Mouse (Mus musculus) lung, postnatal 0 days (tissue): ENCODE measurements around the gene Trim41. TPM values are rescaled to one million over a fixed set of nuclear protein-coding genes. Genes with fewer than 3 reads are reported as not detected.
A peak's percentile ranks its signal among the peaks of the same experiment; 100 is the strongest.

Source experiments
- ATAC-seq: fragments of 200-750 bp; cut with Nextera tagmentation; 2 replicates; pipeline ENCODE4 v1.8.0; 2017; ENCODE audit warnings: moderate library complexity
- DNase-seq: peaks from one replicate; pipeline ENCODE4 v3.0.0-alpha.2; 2016; ENCODE audit warnings: low spot score
- H3K27ac ChIP-seq: fragments of 300-500 bp; sonication (generic); 2 replicates; pipeline ENCODE4 v1.5.1; 2014; ENCODE audit warnings: antibody characterized with exemption, mild to moderate bottlenecking, low read length, mixed read lengths
- H3K27me3 ChIP-seq: fragments of 300-500 bp; sonication (generic); replicated peaks from 2 replicates; pipeline ENCODE4 v1.6.1; 2014; ENCODE audit warnings: low read length, mixed read lengths; ENCODE audit not compliant: insufficient read depth
- H3K36me3 ChIP-seq: fragments of 300-500 bp; sonication (generic); 2 replicates; pipeline ENCODE4 v1.6.1; 2014; ENCODE audit warnings: low read length, mixed read lengths; ENCODE audit not compliant: insufficient read depth
- H3K4me1 ChIP-seq: fragments of 300-500 bp; sonication (generic); 2 replicates; pipeline ENCODE4 v1.6.1; 2014; ENCODE audit warnings: antibody characterized with exemption, low read depth, low read length, mixed read lengths; ENCODE audit not compliant: insufficient read depth
- H3K4me2 ChIP-seq: fragments of 300-500 bp; sonication (generic); replicated peaks from 2 replicates; pipeline ENCODE4 v1.6.1; 2014; ENCODE audit warnings: low read depth, mild to moderate bottlenecking, low read length, moderate library complexity, mixed read lengths
- H3K4me3 ChIP-seq: fragments of 300-500 bp; sonication (generic); 2 replicates; pipeline ENCODE4 v1.5.1; 2014; ENCODE audit warnings: low read depth, low read length
- H3K9ac ChIP-seq: fragments of 300-500 bp; sonication (generic); replicated peaks from 2 replicates; pipeline ENCODE4 v1.6.1; 2014; ENCODE audit warnings: low read depth, mild to moderate bottlenecking
- H3K9me3 ChIP-seq: fragments of 300-500 bp; sonication (generic); 2 replicates; pipeline ENCODE4 v1.6.1; 2016; ENCODE audit warnings: low read length, mixed read lengths
- CTCF ChIP-seq: IDR thresholded peaks from 2 replicates; pipeline ENCODE4 v1.5.1; 2016; ENCODE audit warnings: antibody characterized with exemption, mild to moderate bottlenecking
- EP300 ChIP-seq: IDR thresholded peaks from 2 replicates; pipeline ENCODE4 v1.6.1; 2016; ENCODE audit warnings: antibody characterized with exemption, mild to moderate bottlenecking, control low read depth
- WGBS: fragments of 180-500 bp; shearing (Covaris S2); extraction: QIAGEN DNeasy Blood & Tissue Kit; methylation state at CpG from one replicate; pipeline ENCODE4 v1.1.7; 2014; 5-methylcytosine and 5-hydroxymethylcytosine counted together
- polyA plus RNA-seq: library from polyadenylated mRNA; unstranded; fragments of >200 nt; fragmentation: Nextera tagmentation; extraction: Ambion mirVana; gene quantifications from 2 replicates; pipeline ENCODE4 v1.2.1, GENCODE M21; 2015

The Trim41 gene
- polyA plus RNA-seq, 1 experiment from 2014 or later = 4.3 TPM

GRCm38 (mm10) chr11:48845244-48845815, 28.2 kb upstream of the Trim41 start:
- Histone ChIP-seq H3K27ac (no peak overlapping the region), H3K27me3 (no peaks in the 10 kb centered on the region), H3K4me1 (no peaks in the 10 kb centered on the region), H3K4me3 (no peak overlapping the region), H3K36me3 (no peaks in the 10 kb centered on the region), H3K4me2 (no peak overlapping the region), H3K9me3 (no peaks in the 10 kb centered on the region), H3K9ac (no peak overlapping the region)
- TF ChIP-seq CTCF (no peak), EP300 (no peak)
- ATAC-seq = no peak
- 21% methylated on average over 13 of the region's 13 CpGs for WGBS
- DNase-seq = no peak

GRCm38 (mm10) chr11:48844309-48844708, 27.2 kb upstream of the Trim41 start:
- DNase-seq = no peak
- no peaks in the 10 kb centered on the region for H3K4me1 ChIP-seq
- no peaks in the 10 kb centered on the region for H3K27me3 ChIP-seq
- TF ChIP-seq CTCF = no peak
- no peak for TF ChIP-seq EP300
- H3K4me3 ChIP-seq = no peak overlapping the region
- no peaks in the 10 kb centered on the region for H3K36me3 ChIP-seq
- H3K9ac ChIP-seq = no peak overlapping the region
- no peak overlapping the region for H3K4me2 ChIP-seq
- no peaks in the 10 kb centered on the region for H3K9me3 ChIP-seq
- WGBS = 60% methylated on average over 6 of the region's 6 CpGs
- H3K27ac ChIP-seq = no peak overlapping the region
- no peak for ATAC-seq

- no peak for TF ChIP-seq EP300
- no peak for TF ChIP-seq CTCF
- no peaks in the 10 kb centered on the region for H3K36me3 ChIP-seq
- no peak overlapping the region for H3K27ac ChIP-seq
- no peak for ATAC-seq
- WGBS = 55% methylated on average over 11 of the region's 11 CpGs
- no peak for DNase-seq
- H3K27me3 ChIP-seq = no peaks in the 10 kb centered on the region
- no peaks in the 10 kb centered on the region; the same call in 1 of the 2 replicates for H3K4me1 ChIP-seq
- H3K9ac ChIP-seq = no peak overlapping the region
- H3K4me3 ChIP-seq = no peak overlapping the region
- H3K4me2 ChIP-seq = no peak overlapping the region
- H3K9me3 ChIP-seq = no peaks in the 10 kb centered on the region
Measured at GRCm38 (mm10) chr11:48843202-48843601, 26.0 kb upstream of the Trim41 start.

- ATAC-seq (peak; percentile 12; the same call in 1 of the 2 replicates), DNase-seq (no peak)
- H3K27me3 ChIP-seq = no peaks in the 10 kb centered on the region
- H3K27ac ChIP-seq = no peak overlapping the region
- 67% methylated on average over 4 of the region's 4 CpGs for WGBS
- no peak overlapping the region for H3K4me3 ChIP-seq
- H3K4me1 ChIP-seq = no peaks in the 10 kb centered on the region; the same call in 1 of the 2 replicates
- no peaks in the 10 kb centered on the region for H3K36me3 ChIP-seq
- H3K4me2 ChIP-seq = no peak overlapping the region
- H3K9ac ChIP-seq = no peak overlapping the region
- TF ChIP-seq EP300 (no peak), CTCF (no peak)
- no peaks in the 10 kb centered on the region for H3K9me3 ChIP-seq
Measured at GRCm38 (mm10) chr11:48842378-48842792, 25.2 kb upstream of the Trim41 start.

GRCm38 (mm10) chr11:48841213-48841612, 24.1 kb upstream of the Trim41 start:
- TF ChIP-seq CTCF = no peak
- TF ChIP-seq EP300 = no peak
- Histone ChIP-seq H3K4me1 (peaks cover 4% of the 10 kb centered on the region; the same call in 1 of the 2 replicates), H3K4me3 (no peak overlapping the region), H3K36me3 (no peaks in the 10 kb centered on the region), H3K4me2 (no peak overlapping the region), H3K27ac (no peak overlapping the region), H3K27me3 (no peaks in the 10 kb centered on the region), H3K9ac (no peak overlapping the region), H3K9me3 (no peaks in the 10 kb centered on the region)
- WGBS = 83% methylated on average over 5 of the region's 5 CpGs
- ATAC-seq (no peak), DNase-seq (no peak)

GRCm38 (mm10) chr11:48840805-48841204, 23.7 kb upstream of the Trim41 start:
- H3K27me3 ChIP-seq = no peaks in the 10 kb centered on the region
- no peak for TF ChIP-seq EP300
- no peak for DNase-seq
- no peak for ATAC-seq
- H3K4me1 ChIP-seq = peaks cover 4% of the 10 kb centered on the region; the same call in 1 of the 2 replicates
- H3K36me3 ChIP-seq = no peaks in the 10 kb centered on the region
- no peak overlapping the region for H3K4me3 ChIP-seq
- H3K9me3 ChIP-seq = no peaks in the 10 kb centered on the region
- no peak overlapping the region for H3K9ac ChIP-seq
- H3K4me2 ChIP-seq = no peak overlapping the region
- no peak overlapping the region for H3K27ac ChIP-seq
